Comparison of ENCODE assay signal across 17 mouse cellular contexts in genomic region chr5:92085821-92086550, GRCm38 (mm10).
"Had no signal": no experiment of that assay in that cellular context is flagged by ENCODE, and none has a peak within 500 bp of the region (broad histone marks: within the 10 kb centered on the region; RNA-seq: fewer than 3 reads in every experiment).

No protein-coding gene starts in this region.

- H3K4me3 ChIP-seq: limb, embryonic 12.5 days; megakaryocyte, embryonic 14.5 days; midbrain, embryonic 12.5 days; myocyte; neural tube, embryonic 15.5 days had no signal

- H3K27me3 ChIP-seq: limb, embryonic 12.5 days; megakaryocyte, embryonic 14.5 days; midbrain, embryonic 12.5 days; neural tube, embryonic 15.5 days had no signal

- DNase-seq: kidney, postnatal 36 days; layer of hippocampus, adult 9-11 months; layer of hippocampus, postnatal 36 days; liver; lung, adult 2 months; lung, postnatal 14 days; right cerebral cortex, adult 18-20 months; right cerebral cortex, postnatal 25 days; thymus, adult 18-20 months; thymus, postnatal 14 days had no signal

- H3K9ac ChIP-seq: limb, embryonic 12.5 days; liver, embryonic 14.5 days; midbrain, embryonic 12.5 days; neural tube, embryonic 15.5 days had no signal

- H3K27ac ChIP-seq: limb, embryonic 12.5 days; liver, embryonic 14.5 days; macrophage; midbrain, embryonic 12.5 days; neural tube, embryonic 15.5 days had no signal

- H3K4me2 ChIP-seq: limb, embryonic 12.5 days; midbrain, embryonic 12.5 days; neural tube, embryonic 15.5 days had no signal

- H3K9me3 ChIP-seq: limb, embryonic 12.5 days; midbrain, embryonic 12.5 days; neural tube, embryonic 15.5 days had no signal

- H3K36me3 ChIP-seq: limb, embryonic 12.5 days; midbrain, embryonic 12.5 days; neural tube, embryonic 15.5 days had no signal
